24 mouse cellular contexts compared by ENCODE assay signal in the genomic region with DNA sequence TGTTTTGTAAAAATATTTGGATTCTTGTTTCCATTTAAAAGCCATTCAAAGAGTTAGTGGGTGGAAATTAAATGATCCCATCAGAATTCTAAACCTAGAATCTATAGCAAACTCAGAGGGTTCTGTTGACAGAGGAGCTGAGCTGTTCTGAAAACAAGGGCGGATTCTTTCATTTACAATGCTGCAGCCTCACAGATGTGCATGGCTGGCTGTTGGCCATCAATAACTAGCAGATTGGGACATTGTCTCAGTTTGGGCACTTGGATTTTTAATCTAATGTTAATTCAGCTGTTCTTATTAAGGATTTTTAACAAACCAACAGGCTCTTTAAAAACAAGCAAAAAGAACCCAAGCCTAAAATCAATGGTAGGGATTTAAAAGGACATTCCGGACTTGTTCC.
DNase-seq lines count a peak whose midpoint lies in the region; ATAC-seq and TF ChIP-seq lines count a peak whose summit lies in the region.
"Had no signal": no experiment of that assay in that cellular context is flagged by ENCODE, and none has a peak within 500 bp of the region (broad histone marks: within the 10 kb centered on the region; RNA-seq: fewer than 3 reads in every experiment).

No protein-coding gene starts in this region.

- intact Hi-C loops in left cerebral cortex, adult 2 months (cut with DNase I) = no loop called here
- intact Hi-C loops in left cerebral cortex, postnatal 10 days (cut with DNase I) = no loop called here

- no peak for TF ChIP-seq CTCF in left cerebral cortex, adult 2 months (IDR thresholded peaks at IDR 0.05)

- no peak for DNase-seq in frontal cortex, postnatal 10 days (ENCODE audit: low spot score in 2 of 2)
- DNase-seq in layer of hippocampus, adult 9-10 months (ENCODE audit: low spot score) = peak; percentile 48
- no peak for DNase-seq in layer of hippocampus, postnatal 14 days (ENCODE audit: low spot score in 2 of 2)
- no peak for DNase-seq in left cerebral cortex, adult 2 months (ENCODE audit: extremely low spot score in 1 of 2, low spot score in 2 of 2)
- DNase-seq in left cerebral cortex, postnatal 10 days (ENCODE audit: extremely low spot score in 1 of 2, low spot score in 2 of 2) = no peak
- DNase-seq: adrenal gland, adult 8-10 months; adrenal gland, postnatal 25 days; cerebellum, adult 18-20 months; cerebellum, adult 9-10 months; cerebellum, postnatal 14 days; gastrocnemius, postnatal 25 days; heart, adult 18-20 months; heart, postnatal 10 days; heart, postnatal 36 days had no signal

- peak; percentile 29; the same call in 1 of the 2 replicates for ATAC-seq in frontal cortex, adult (ENCODE audit: low TSS enrichment)
- ATAC-seq: activated CD4-positive, CD25-positive, alpha-beta regulatory T cell, adult 4 months; forebrain, embryonic 13.5 days; forebrain, embryonic 16.5 days; hindbrain, embryonic 16.5 days had no signal

- H3K4me3 ChIP-seq in left cerebral cortex, adult 2 months = no peak overlapping the region
- H3K4me3 ChIP-seq: forebrain, embryonic 10.5 days; forebrain, embryonic 13.5 days; heart, embryonic 12.5 days; heart, embryonic 15.5 days; hindbrain, embryonic 10.5 days; hindbrain, embryonic 13.5 days had no signal

- H3K27ac ChIP-seq in left cerebral cortex, adult 2 months = peak overlapping the region; percentile 55; the same call in 1 of the 2 replicates
- H3K27ac ChIP-seq: forebrain, embryonic 10.5 days; forebrain, embryonic 13.5 days; heart, embryonic 15.5 days; hindbrain, embryonic 10.5 days; hindbrain, embryonic 13.5 days had no signal
